Mouse (Mus musculus): ENCODE measurements around the gene Fkrp. TPM values are rescaled to one million over a fixed set of nuclear protein-coding genes. Genes with fewer than 3 reads are reported as not detected.

Fkrp gene
- total RNA-seq, 1 experiment from 2014 or later: 27.5 TPM

- no peak for DNase-seq
Observed at GRCm38 (mm10) chr7:16830449-16830848, 13.9 kb upstream of the Fkrp start.

DNA sequence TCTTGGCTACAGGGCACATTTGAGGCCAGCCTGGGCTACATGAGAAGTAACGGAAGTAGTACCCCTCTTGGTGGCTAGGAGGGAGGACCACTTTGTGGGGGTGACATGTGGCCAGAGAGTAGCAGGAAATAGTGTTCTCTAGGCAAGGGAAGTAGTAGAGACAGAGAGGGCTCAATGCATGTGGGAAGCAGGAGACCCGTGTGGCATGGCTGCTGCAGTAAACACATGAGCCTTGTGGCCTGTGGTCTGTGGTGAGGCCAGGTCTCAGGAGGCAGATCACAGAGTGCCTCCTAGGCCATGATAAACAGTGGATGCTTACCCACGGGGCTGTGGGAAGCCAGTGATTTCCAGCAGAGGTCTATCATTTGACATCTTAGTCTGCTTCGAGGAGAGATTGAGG lies 10.7 kb upstream of the Fkrp start:
- DNase-seq: no peak

DNA sequence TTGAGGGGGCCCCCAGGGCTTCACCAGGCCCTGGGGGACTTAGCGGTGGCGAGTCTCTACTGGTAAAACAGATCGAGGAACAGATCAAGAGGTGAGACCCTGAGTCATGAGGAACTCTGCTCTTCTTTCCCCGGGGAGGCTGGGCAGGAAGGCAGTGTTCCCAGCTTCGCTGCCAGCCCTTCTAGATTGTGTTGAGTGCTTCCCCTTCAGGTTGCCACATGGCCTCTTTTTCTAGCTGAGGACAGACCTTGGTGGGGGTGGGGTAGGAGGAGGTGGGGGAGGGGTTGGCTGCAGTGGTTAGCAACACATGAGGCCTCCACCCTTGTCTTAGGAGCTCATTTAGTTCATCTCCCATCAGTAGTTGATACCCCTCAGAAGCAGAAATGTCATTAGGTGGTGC lies 10.0 kb upstream of the Fkrp start:
- DNase-seq: no peak

DNA sequence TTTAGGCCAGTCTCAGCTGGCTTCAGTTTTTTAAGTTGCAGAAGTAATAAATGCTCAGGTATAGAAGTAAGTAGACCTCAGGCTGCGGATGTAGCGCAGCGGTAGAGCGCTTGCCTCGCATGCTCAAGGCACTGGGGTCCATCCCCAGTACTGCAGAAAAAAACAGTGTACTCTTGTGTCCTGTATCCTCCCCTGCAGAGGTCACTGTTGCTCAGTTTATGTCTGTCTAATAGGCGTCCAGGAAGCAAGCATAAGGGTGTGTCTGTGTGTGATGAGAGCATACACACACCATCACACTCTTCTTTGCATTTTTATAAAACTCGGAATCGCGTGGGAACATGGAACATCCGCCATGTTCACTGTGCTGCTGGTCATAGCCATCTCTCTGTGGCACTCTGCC lies 9.3 kb upstream of the Fkrp start:
- no peak for DNase-seq

DNA sequence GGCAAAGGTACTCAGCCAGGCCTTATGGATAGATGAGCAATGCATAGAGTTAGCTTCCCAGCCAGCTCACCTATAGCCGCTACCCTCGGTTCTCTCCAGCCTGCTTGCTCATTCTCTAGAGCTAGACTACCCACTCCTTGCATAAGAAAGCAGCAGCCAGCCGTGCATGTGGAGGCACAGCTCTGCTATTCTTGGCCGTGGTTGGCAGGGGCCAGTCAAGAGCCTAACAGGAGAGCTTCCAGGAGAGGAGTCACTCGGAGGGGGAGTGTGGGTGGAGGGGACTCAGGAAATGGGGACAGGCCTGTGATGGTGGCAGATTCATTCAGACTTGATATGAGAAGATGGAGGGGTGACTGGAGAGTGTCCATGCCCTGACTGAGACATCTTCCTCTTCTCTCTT lies 7.2 kb upstream of the Fkrp start:
- DNase-seq: no peak

- DNase-seq: no peak
Observed at GRCm38 (mm10) chr7:16821669-16822101, 5.2 kb upstream of the Fkrp start.

DNA sequence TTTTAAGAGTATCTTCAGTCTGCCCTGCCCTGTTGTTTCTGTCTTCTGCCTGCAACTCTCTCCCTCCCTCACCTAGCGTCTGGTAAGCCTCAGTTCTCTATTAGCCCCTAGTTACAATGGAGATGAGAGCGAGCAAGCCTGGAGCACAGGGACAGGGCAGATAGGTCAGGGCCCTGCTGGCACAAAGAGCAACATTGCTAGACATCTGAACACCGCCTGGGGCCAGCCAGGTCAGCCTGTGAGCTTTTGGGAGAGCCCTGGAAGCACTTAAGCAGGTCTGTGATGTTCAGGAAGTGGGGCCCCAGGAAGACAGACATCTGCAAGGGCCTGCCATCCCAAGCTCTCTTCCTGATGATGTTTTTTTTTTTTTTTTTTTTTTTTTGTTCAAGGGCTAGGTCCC lies 4.6 kb upstream of the Fkrp start:
- DNase-seq: no peak

DNA sequence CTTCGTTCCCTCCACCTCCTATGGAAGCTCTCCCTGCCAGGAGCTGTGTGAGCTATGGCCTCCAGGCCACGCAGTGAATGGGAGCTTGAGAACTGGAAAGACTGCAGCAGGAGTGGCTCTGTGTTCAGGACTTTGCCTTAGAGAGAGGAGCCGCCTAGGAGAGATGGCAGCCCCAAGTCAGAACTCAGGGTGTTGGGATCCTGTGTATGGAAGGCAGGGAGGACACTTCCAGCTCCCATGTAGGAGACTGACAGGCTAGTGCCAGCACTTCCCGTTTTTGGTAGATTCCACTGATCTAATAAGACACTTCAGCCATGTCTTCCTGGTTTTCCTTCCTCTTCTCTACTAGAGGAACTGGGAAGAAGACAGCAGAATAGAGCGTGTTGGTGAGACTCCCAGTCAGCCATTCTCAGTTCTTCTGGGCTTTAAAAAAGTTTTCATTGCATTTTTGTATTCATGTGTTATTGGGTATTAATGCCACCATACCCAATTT lies 3.8 kb upstream of the Fkrp start:
- DNase-seq: no peak

GRCm38 (mm10) chr7:16819794-16820193 lies 3.3 kb upstream of the Fkrp start:
- DNase-seq: no peak

GRCm38 (mm10) chr7:16817693-16818092 lies 1.2 kb upstream of the Fkrp start:
- DNase-seq: no peak

- DNase-seq: peak; percentile 83
Observed at GRCm38 (mm10) chr7:16816078-16816474, 456 bp downstream of the Fkrp start.

DNA sequence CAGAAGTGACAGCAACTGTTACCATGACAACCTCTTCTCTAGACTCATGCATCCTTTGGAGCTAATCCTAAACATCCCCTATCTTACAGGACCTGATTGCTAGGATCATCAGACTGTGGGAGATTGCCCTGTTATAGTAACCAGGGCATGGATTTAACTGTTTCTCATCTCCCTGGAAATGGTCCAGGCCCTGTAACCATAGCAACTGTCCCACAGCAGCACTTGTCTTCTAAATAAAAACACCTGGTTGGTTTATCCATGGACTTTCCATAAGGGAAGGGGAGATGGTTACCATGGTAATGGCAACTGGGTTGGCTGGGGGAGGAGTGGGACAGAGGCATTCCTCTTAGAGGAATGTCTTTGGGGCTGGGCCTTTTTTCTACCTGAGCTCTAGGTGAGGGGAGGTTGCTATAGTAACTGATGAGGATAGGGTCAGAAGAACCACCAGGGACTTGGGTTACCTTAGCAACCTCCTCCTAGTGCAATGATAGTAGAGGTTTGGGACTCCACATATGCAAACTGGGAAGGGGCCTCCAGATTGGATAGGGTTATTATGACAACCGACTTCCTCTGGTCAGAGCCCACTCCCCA lies 1.1 kb downstream of the Fkrp start, which contains the start of gene Strn4:
Gene Strn4 (plus strand): TSS at position 539 of the 591 bp plus-strand sequence.
- no peak for DNase-seq

DNA sequence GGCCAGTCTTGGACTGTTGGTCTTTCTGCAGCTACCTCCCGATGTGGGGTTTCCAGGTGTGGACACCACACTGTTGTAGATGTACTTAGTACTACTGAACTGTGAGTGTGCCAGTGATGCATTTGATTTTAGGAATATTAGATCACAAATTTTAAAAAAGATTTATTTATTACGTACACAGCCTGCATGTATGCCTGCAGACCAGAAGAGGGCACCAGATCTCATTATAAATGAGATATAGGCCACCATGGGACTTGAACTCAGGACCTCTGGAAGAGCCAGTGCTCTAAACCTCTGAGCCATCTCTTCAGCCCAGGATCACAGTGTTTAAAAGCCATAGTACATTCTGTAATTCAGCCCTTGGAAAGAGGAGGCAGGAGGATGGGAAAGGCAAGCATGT lies 4.0 kb downstream of the Fkrp start:
- no peak for DNase-seq

DNA sequence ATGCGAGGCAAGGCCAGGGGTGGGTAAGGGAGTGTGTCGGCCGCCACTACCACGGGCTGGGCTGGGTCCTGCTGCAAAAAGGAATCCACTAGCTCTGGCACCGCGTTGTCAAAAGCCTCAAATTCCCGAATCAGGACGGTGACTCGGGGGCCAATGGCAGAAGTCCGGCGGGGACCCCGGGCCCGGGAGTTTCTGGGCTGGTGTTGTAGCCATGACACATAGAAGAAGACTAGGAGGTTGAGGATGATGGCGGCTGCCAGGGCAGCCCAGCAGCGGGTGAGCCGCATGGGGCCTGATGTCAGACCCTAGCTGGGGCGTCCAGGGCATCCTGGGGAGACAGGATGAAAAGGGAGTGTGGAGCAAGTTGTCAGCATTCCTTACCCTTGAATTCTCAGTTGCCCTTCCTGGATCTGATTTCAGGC lies 4.9 kb downstream of the Fkrp start:
- DNase-seq: no peak

- peak; percentile 44 for DNase-seq
Observed at GRCm38 (mm10) chr7:16810920-16811648, 5.4 kb downstream of the Fkrp start.

- no peak for DNase-seq
Observed at GRCm38 (mm10) chr7:16810399-16810919, 6.1 kb downstream of the Fkrp start.

GRCm38 (mm10) chr7:16809739-16810138 lies 6.8 kb downstream of the Fkrp start:
- DNase-seq: peak; percentile 60

GRCm38 (mm10) chr7:16808647-16809046 lies 7.9 kb downstream of the Fkrp start:
- DNase-seq: no peak

DNA sequence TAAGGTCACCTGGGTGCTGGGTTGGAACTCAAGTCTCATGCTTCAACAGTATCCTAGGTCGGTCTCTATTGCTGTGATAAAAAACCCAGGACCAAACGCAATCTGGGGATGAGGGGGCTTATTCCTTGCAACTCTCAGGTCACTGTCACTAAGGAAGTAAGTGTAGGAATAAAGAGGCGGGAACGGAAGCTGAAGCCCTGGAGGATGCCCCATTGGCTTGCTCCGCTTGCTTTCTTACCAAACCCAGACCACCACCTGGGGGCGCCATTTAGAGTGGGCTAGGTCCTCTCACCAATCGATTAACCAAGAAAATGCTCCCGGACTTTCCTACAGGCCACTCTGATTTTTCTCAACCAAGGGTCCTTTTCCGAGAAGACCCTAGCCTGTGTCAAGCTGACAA lies 8.6 kb downstream of the Fkrp start:
- no peak for DNase-seq

GRCm38 (mm10) chr7:16804409-16805028 lies 12.0 kb downstream of the Fkrp start:
- DNase-seq: no peak

DNA sequence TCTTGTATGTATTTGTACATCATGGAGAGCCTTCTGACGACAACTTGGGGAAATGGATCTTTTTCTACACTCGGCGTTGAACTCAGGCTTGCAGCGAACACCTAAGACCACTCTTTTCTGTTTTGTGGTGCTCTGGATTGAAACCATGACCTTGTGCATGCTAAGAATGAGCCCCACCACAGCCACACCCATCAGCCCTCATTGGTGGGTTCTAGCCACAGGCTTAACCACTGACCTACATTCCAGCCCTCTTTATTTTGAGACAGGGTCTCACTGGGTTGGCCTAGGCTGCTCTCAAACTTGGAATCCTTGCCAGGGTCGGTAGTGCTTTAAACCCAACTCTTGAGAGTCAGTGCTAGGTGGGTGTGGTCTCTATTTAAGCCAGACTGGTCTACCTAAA lies 21.6 kb downstream of the Fkrp start:
- DNase-seq: no peak

GRCm38 (mm10) chr7:16793010-16793725 lies 23.4 kb downstream of the Fkrp start:
- no peak for DNase-seq

GRCm38 (mm10) chr7:16792316-16792715 lies 24.2 kb downstream of the Fkrp start:
- DNase-seq: no peak

Data from adrenal gland, postnatal 25 days (tissue).